Mouse (Mus musculus) embryonic fibroblast, embryonic 13.5 days (primary cell): ENCODE results near the gene Lrrc4c. TPM values are rescaled to one million over a fixed set of nuclear protein-coding genes. Genes with fewer than 3 reads are reported as not detected.

ENCODE experiments used
- H3K27ac ChIP-seq: 2 replicates; pipeline ENCODE4 v1.5.1; 2012; ENCODE audit warnings: low read length, control low read depth, inconsistent platforms; ENCODE audit not compliant: insufficient read depth
- H3K4me1 ChIP-seq: 2 replicates; pipeline ENCODE4 v1.6.1; 2011; ENCODE audit warnings: low read length; ENCODE audit not compliant: control insufficient read depth, insufficient read depth
- H3K4me3 ChIP-seq: 2 replicates; pipeline ENCODE4 v1.5.1; 2011; ENCODE audit warnings: mild to moderate bottlenecking, control low read depth, low read length; ENCODE audit not compliant: insufficient read depth
- CTCF ChIP-seq: IDR thresholded peaks from 2 replicates; pipeline ENCODE4 v1.5.1; 2011; ENCODE audit warnings: mild to moderate bottlenecking, control low read depth, low read length, moderate library complexity, borderline replicate concordance; ENCODE audit not compliant: insufficient read depth
- POLR2A ChIP-seq: IDR thresholded peaks from 2 replicates; pipeline ENCODE4 v1.6.1; 2011; ENCODE audit warnings: low read depth, mild to moderate bottlenecking, control low read depth, low read length, moderate library complexity
- polyA plus RNA-seq: library from polyadenylated mRNA; stranded (reverse); fragments of >200 nt; gene quantifications from 2 replicates; pipeline ENCODE4 v1.2.4, GENCODE M21; 2011; ENCODE audit warnings: low read depth; ENCODE audit not compliant: missing spikeins, insufficient read length

The Lrrc4c gene
- polyA plus RNA-seq, 1 experiment = 6.3 TPM

DNA sequence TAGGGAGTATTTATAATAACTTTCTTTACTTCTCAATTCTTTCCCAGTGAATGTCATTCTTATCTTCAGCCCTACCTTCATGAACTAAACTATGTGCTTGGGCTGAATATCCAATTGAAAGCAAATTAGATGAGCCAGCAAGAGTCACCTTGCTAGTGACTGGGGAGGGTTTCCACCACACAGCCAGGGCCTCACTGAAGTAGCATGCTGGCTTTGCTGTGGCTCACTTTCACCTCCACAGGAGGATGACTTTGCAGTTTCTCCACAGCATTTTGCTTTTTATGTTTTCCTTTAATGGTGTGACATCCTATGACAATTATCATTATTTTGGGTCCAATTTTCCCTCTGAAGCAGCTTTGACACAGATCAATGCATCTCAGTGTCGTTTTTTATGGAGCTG is 1000.0 kb downstream of the Lrrc4c start:
- TF ChIP-seq POLR2A = no peak
- no peak for TF ChIP-seq CTCF
- Histone ChIP-seq H3K4me1 (no peaks in the 10 kb centered on the region), H3K4me3 (no peak overlapping the region), H3K27ac (no peak overlapping the region)

DNA sequence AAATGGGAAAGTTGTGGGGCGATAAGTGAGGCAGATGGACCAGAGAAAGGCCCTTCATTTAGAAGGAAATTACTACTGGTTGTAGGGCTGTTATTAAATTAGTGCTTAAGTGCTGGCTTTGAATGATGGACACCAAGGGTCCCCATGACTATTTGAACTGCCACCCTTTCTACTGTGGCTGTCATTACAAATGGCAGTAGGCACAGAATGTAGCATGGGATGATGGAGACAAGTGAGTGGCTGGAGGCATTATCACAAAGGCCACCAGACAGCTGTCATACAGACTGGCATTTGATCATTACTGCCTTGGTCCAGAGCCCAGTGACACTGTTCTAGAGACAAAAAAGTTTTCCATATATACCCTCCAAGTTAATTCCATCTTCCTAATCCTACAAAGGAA is 1000.6 kb downstream of the Lrrc4c start:
- H3K4me1 ChIP-seq = no peaks in the 10 kb centered on the region
- H3K4me3 ChIP-seq = no peak overlapping the region
- no peak overlapping the region for H3K27ac ChIP-seq
- no peak for TF ChIP-seq CTCF
- TF ChIP-seq POLR2A = no peak

DNA sequence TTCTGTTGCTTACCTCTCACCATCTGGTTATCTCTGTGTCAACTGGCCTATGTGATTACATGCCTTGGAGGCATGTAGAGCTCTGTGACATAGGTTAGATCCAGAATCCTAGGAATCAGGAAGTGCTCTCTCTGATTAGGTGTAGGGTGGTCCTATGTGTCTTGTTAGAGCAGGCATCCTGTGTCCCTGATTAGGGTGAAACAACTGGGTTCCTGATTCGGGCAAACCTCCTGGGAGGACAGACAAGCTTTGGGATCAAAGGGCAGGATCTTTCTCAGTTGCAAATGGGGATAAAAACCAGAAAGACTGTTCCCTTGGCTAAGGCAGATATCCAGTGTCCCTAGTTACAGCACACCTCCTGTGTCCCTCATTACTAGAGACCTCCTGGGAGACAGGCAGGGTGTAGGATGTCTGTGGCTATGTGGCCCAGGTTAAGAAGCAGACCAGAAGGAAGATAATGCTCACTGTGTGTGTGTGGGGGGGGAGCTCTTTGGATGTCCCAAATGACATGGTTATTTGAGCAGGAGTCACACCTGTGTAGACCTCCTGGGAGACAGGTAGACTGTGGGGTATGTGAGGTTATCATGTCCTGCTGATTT is 1014.2 kb downstream of the Lrrc4c start:
- H3K4me1 ChIP-seq = no peaks in the 10 kb centered on the region
- TF ChIP-seq POLR2A (no peak), CTCF (no peak)
- no peak overlapping the region for H3K27ac ChIP-seq
- no peak overlapping the region for H3K4me3 ChIP-seq

DNA sequence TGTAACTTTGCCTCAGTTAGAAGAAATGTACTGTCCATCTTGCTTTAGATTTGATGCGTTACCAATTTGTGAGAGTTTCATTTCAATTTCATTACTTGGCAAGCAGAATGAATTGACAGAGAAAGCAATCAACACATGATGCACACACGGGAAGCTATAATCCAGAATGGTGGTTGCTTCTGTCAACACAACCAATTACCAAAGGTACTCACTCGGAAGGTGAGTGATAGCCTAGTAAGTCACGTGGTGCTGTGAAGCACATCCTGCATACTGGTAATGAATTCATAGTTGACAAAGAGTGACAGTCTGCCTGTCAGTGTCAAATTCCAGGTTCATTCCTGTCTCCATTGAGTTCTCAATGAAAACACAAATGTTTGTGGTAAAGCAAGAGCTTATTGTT is 1021.7 kb downstream of the Lrrc4c start:
- Histone ChIP-seq H3K27ac (no peak overlapping the region), H3K4me3 (no peak overlapping the region), H3K4me1 (no peaks in the 10 kb centered on the region)
- TF ChIP-seq POLR2A = no peak
- TF ChIP-seq CTCF = no peak

DNA sequence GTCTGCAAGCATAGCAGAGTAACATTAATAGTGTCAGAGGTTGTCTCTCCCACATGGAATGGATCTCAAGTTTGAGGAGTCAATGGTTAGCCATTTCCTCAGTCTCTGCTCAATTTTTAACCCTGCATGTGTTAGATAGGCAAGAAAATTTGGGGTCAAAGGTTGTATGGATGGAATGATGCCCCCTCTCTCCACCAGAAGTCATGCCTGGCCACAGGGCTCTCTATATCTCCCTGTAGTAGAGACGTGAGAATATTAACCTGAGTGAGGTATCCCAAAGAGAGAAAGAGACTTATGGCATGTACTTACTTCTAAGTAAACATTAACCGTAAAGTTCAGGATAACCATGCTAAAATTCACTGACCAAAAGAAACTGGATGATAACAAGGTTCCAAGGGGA is 1043.3 kb downstream of the Lrrc4c start:
- TF ChIP-seq POLR2A = no peak
- TF ChIP-seq CTCF = no peak
- Histone ChIP-seq H3K27ac (no peak overlapping the region), H3K4me3 (no peak overlapping the region), H3K4me1 (no peaks in the 10 kb centered on the region)

DNA sequence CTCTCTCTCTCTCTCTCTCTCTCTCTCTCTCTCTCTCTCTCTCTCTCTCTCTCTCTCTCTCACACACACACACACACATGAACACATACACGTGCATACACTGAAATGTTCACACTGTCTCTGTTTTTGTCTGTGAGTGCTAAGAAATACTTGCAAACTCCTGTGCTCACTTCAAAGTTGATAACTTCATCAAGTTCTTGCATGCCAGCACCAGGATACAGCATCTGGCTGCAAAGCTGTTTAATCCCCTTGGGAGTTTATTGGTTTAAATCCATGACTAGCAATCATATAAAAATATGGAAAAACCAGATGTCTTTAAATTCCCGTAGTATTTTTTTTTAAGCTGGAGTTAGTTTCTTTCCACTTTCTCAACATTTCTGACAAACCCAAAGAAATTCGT is 1052.0 kb downstream of the Lrrc4c start:
- H3K27ac ChIP-seq = no peak overlapping the region
- H3K4me3 ChIP-seq = no peak overlapping the region
- no peaks in the 10 kb centered on the region for H3K4me1 ChIP-seq
- TF ChIP-seq POLR2A (no peak), CTCF (no peak)

DNA sequence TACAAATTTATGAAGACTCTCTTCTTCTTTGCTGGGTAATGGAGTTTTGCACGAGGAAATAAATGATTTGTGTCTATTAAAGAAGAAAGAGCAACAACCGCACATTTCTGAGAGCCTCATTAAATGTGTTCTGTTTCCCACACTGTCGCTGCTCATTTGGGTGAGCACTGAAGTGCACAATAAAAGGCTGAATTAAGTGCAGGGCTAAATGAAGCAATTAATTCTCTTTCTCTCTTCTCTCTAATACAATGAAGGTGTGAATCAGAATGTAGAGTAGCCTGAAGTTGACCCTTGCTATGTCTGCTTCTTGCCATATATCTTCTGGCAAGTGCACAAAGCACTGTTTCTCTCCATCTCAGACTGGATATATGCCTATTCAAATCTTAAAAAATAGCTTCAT is 1073.5 kb downstream of the Lrrc4c start:
- TF ChIP-seq POLR2A (no peak), CTCF (no peak)
- no peaks in the 10 kb centered on the region for H3K4me1 ChIP-seq
- H3K27ac ChIP-seq = no peak overlapping the region

DNA sequence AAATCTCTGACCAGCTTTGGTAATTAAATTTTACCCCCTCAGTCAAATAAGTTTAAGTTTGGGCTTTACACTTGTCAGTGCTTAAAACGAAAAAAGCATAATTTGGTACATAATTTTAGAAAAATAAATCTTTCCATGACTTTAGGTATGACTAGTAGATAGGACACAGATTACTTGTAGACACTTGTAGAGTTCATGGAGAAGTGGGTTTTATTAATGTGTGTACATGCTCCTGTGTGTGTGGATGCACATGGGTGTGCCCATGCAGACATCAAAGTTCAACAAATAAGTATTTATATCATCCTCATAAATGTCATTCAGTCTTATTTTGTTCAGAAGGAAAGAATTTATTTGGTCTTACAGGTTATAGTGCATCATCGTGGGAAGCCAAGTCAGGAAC is 1073.9 kb downstream of the Lrrc4c start:
- no peak overlapping the region for H3K4me3 ChIP-seq
- TF ChIP-seq POLR2A (no peak), CTCF (no peak)

More for the DNA sequence above, 1073.5 kb downstream of the Lrrc4c start:
- H3K4me3 ChIP-seq = no peak overlapping the region

DNA sequence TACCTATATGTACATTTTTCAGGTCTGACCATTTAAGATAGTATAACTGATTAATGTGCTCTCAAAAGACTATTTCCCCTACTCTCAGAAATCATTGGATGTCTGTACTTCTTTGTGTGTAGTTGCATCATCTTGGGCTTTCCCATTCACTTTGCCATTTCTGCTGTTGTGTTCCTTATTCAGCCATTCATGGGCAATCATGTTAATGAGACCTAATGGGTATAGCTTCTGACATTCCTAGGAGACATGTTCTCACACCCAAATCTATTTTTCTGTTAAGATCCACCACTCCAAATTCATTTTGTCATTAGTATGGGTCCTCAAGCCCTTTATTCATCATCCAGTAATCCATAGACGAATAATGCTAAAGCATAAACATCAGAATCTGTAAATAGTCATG is 1095.1 kb downstream of the Lrrc4c start:
- Histone ChIP-seq H3K4me3 (no peak overlapping the region), H3K27ac (no peak overlapping the region)
- no peak for TF ChIP-seq POLR2A
- no peak for TF ChIP-seq CTCF

More for the DNA sequence above, 1073.9 kb downstream of the Lrrc4c start:
- H3K4me1 ChIP-seq = no peaks in the 10 kb centered on the region
- no peak overlapping the region for H3K27ac ChIP-seq

DNA sequence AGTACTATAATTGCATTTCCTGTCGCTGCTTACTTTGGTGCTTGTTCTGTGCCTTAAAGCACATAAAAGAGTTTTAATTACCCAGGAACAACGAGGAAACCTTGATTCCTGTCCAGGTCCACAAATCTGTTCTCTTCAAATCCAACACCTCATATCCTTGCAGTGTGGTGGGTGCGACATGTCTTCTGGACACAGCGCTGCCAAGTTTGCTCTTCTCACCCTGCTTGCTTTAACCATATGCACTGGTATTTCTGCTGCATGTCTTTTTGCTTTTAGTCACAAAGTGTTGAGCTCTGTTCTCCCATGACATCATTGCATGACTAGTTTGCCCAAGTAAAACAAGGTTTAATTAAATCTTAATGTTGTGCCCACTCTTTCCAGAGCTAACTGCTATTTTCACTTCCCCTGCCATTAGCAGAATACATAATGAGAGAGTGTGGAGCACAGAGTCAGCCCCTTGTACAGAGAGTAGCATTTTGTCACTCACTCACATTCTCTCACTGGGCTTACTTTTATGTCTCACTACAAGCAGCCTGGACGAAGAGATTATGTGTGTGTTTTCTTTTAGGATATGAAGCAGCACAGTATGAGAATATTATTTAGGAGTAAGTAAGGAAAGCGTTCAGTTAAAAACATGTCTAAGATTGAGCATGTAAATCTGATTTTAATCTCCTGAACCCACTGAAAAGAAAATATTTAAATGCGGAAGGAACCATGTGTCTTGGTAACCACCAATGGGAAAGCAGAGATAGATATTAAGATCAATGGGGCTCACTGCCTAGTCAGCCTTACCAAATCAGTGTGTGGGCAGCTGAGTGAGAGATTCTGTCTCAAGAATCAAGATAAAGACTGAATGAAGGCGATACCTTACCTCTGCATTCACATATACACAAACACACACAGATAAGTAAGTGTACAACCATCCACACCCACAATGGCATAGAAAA is 1096.7 kb downstream of the Lrrc4c start:
- TF ChIP-seq POLR2A (no peak), CTCF (no peak)
- H3K27ac ChIP-seq = no peak overlapping the region
- no peaks in the 10 kb centered on the region for H3K4me1 ChIP-seq
- H3K4me3 ChIP-seq = no peak overlapping the region

More for the DNA sequence above, 1095.1 kb downstream of the Lrrc4c start:
- no peaks in the 10 kb centered on the region for H3K4me1 ChIP-seq

DNA sequence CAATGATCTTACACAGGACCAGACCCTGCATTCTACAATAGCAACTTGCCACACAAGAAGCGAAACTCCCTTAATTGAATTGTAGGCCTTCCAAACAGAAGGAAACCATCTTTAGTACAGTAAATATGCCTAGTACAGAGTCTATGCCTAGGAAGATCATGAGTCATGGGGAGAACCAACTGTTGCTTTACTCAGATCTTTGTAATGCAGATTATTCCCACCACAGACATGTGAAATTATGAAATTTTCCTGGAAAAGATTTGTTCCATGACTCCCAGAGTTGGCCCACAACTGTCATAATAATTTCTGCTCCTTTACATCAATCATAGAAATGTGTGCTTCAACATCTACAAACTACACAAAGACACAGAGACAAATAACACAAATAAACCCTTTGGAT is 1116.2 kb downstream of the Lrrc4c start:
- TF ChIP-seq CTCF (no peak), POLR2A (no peak)
- Histone ChIP-seq H3K4me1 (peaks cover 2% of the 10 kb centered on the region; the same call in 1 of the 2 replicates), H3K4me3 (no peak overlapping the region), H3K27ac (peak overlapping the region; percentile 81)
